Mouse (Mus musculus) urinary bladder, adult 2 months (tissue): Measurements from ENCODE around the gene Ppp1r10. TPM values are rescaled to one million over a fixed set of nuclear protein-coding genes. Genes with fewer than 3 reads are reported as not detected.
A peak's percentile ranks its signal among the peaks of the same experiment; 100 is the strongest.

Source experiments
- DNase-seq: peaks from one replicate; pipeline ENCODE4 v3.0.0; 2022; ENCODE audit warnings: low spot score
- polyA plus RNA-seq: library from polyadenylated mRNA; depleted of rRNA; stranded (reverse); fragments of >200 nt; gene quantifications from 2 replicates; pipeline ENCODE4 v1.2.3, GENCODE M21; 2012

Ppp1r10 gene
- polyA plus RNA-seq, 1 experiment, result 26.0 TPM

- no peak for DNase-seq
Observed at GRCm38 (mm10) chr17:35900636-35901035, 15.6 kb upstream of the Ppp1r10 start.

- no peak for DNase-seq
Observed at GRCm38 (mm10) chr17:35903343-35903991, 12.8 kb upstream of the Ppp1r10 start.

- DNase-seq, result no peak
Observed at GRCm38 (mm10) chr17:35903992-35904355, 12.3 kb upstream of the Ppp1r10 start.

- DNase-seq, result no peak
Observed at GRCm38 (mm10) chr17:35905587-35905986, 10.6 kb upstream of the Ppp1r10 start.

- no peak for DNase-seq
Observed at GRCm38 (mm10) chr17:35907609-35908008, 8.6 kb upstream of the Ppp1r10 start.

- DNase-seq, result no peak
Observed at GRCm38 (mm10) chr17:35909186-35909918, 6.9 kb upstream of the Ppp1r10 start.

GRCm38 (mm10) chr17:35909919-35910369 lies 6.3 kb upstream of the Ppp1r10 start, which contains the start of gene Atat1:
Gene Atat1, minus strand, starts transcription at chr17:35910075.
- DNase-seq, result peak; percentile 79

GRCm38 (mm10) chr17:35914975-35915374 lies 1.3 kb upstream of the Ppp1r10 start:
- DNase-seq, result no peak

GRCm38 (mm10) chr17:35915538-35916296 lies 517 bp upstream of the Ppp1r10 start:
- no peak for DNase-seq

- DNase-seq, result no peak
Observed at GRCm38 (mm10) chr17:35917143-35917462, 869 bp downstream of the Ppp1r10 start.

- no peak for DNase-seq
Observed at GRCm38 (mm10) chr17:35917463-35918251, 1.4 kb downstream of the Ppp1r10 start.

- no peak for DNase-seq
Observed at GRCm38 (mm10) chr17:35918276-35919059, 2.2 kb downstream of the Ppp1r10 start.

GRCm38 (mm10) chr17:35919060-35919715 lies 3.0 kb downstream of the Ppp1r10 start:
- DNase-seq, result peak; percentile 56

- DNase-seq, result no peak
Observed at GRCm38 (mm10) chr17:35919864-35920301, 3.6 kb downstream of the Ppp1r10 start.

GRCm38 (mm10) chr17:35920384-35920783 lies 4.2 kb downstream of the Ppp1r10 start:
- no peak for DNase-seq

GRCm38 (mm10) chr17:35920862-35921562 lies 4.8 kb downstream of the Ppp1r10 start:
- no peak for DNase-seq

GRCm38 (mm10) chr17:35921710-35922109 lies 5.5 kb downstream of the Ppp1r10 start:
- DNase-seq, result no peak

GRCm38 (mm10) chr17:35922566-35922965 lies 6.3 kb downstream of the Ppp1r10 start:
- DNase-seq, result no peak

- DNase-seq, result no peak
Observed at GRCm38 (mm10) chr17:35923281-35923680, 7.0 kb downstream of the Ppp1r10 start.

GRCm38 (mm10) chr17:35927471-35927870 lies 11.2 kb downstream of the Ppp1r10 start:
- no peak for DNase-seq
